Mouse (Mus musculus) myocyte (in vitro differentiated cells): ENCODE measurements around the gene Hist2h2bb. TPM values are rescaled to one million over a fixed set of nuclear protein-coding genes. Genes with fewer than 3 reads are reported as not detected.

Experiments used
- H3K27me3 ChIP-seq: one replicate; pipeline ENCODE4 v1.6.1; 2011; ENCODE audit not compliant: control insufficient read depth, insufficient read depth, insufficient read length
- H3K36me3 ChIP-seq: one replicate; pipeline ENCODE4 v1.6.1; 2011; ENCODE audit not compliant: control insufficient read depth, insufficient read depth
- H3K4me2 ChIP-seq: one replicate; pipeline ENCODE4 v1.6.1; 2011; ENCODE audit warnings: low read depth, control low read depth
- H3K4me3 ChIP-seq: one replicate; pipeline ENCODE4 v1.5.1; 2011; ENCODE audit warnings: mild to moderate bottlenecking, control low read depth, moderate library complexity
- H3K79me2 ChIP-seq: one replicate; pipeline ENCODE4 v1.6.1; 2011; ENCODE audit not compliant: control insufficient read depth, insufficient read depth
- H3ac ChIP-seq: one replicate; pipeline ENCODE4 v1.6.1; 2011; ENCODE audit not compliant: control insufficient read depth, insufficient read length
- CEBPB ChIP-seq: IDR thresholded peaks from 2 replicates; pipeline ENCODE4 v1.6.1; 2011; ENCODE audit warnings: mild to moderate bottlenecking, moderate library complexity; ENCODE audit not compliant: poor library complexity, insufficient read depth, severe bottlenecking
- E2F4 ChIP-seq: IDR thresholded peaks from one replicate; pipeline ENCODE4 v1.6.1; 2011; ENCODE audit warnings: mild to moderate bottlenecking, control low read depth, moderate library complexity; ENCODE audit not compliant: insufficient read depth
- MAX ChIP-seq: IDR thresholded peaks from one replicate; pipeline ENCODE4 v1.6.1; 2011; ENCODE audit warnings: low read depth, mild to moderate bottlenecking, control low read depth
- MYOD1 ChIP-seq, 3 experiments: IDR thresholded peaks; one replicate each; pipeline ENCODE4 v1.6.1; 2011; ENCODE audit warnings: control low read depth in 2 of 3, low read depth in 2 of 3, mild to moderate bottlenecking in 2 of 3, moderate library complexity in 1 of 3; ENCODE audit not compliant: insufficient read length in 2 of 3, control insufficient read depth in 1 of 3
- MYOG ChIP-seq, 3 experiments: IDR thresholded peaks; one replicate each; pipeline ENCODE4 v1.6.1; 2011; ENCODE audit warnings: control low read depth in 2 of 3, low read depth in 2 of 3, mild to moderate bottlenecking in 2 of 3; ENCODE audit not compliant: insufficient read length in 2 of 3, control insufficient read depth in 1 of 3, insufficient read depth in 1 of 3
- POLR2A ChIP-seq: IDR thresholded peaks from one replicate; pipeline ENCODE4 v1.6.1; 2011; ENCODE audit warnings: low read depth, mild to moderate bottlenecking, control low read depth, moderate library complexity; ENCODE audit not compliant: insufficient read length
- POLR2AphosphoS2 ChIP-seq: IDR thresholded peaks from one replicate; pipeline ENCODE4 v1.6.1; 2011; ENCODE audit warnings: low read depth, control low read depth; ENCODE audit not compliant: insufficient read length
- REST ChIP-seq: IDR thresholded peaks from one replicate; pipeline ENCODE4 v1.6.1; 2011; ENCODE audit warnings: mild to moderate bottlenecking, control low read depth, moderate library complexity; ENCODE audit not compliant: insufficient read depth, insufficient read length
- SRF ChIP-seq: IDR thresholded peaks from one replicate; pipeline ENCODE4 v1.6.1; 2011; ENCODE audit warnings: low read depth; ENCODE audit not compliant: control insufficient read depth, insufficient read length
- TCF12 ChIP-seq: IDR thresholded peaks from one replicate; pipeline ENCODE4 v1.6.1; 2011; ENCODE audit warnings: mild to moderate bottlenecking, control low read depth; ENCODE audit not compliant: poor library complexity, insufficient read depth, severe bottlenecking
- TCF3 ChIP-seq: IDR thresholded peaks from one replicate; pipeline ENCODE4 v1.6.1; 2011; ENCODE audit warnings: low read depth, control low read depth; ENCODE audit not compliant: insufficient read length
- USF1 ChIP-seq: IDR thresholded peaks from one replicate; pipeline ENCODE4 v1.6.1; 2011; ENCODE audit warnings: low read depth, mild to moderate bottlenecking, control low read depth, moderate library complexity
- polyA plus RNA-seq: library from polyadenylated mRNA; unstranded; fragments of >200 nt; fragmentation: generic; extraction: Trizol; gene quantifications from one replicate; pipeline ENCODE4 v1.2.1, GENCODE M21; 2012; ENCODE audit warnings: missing spikeins

Hist2h2bb gene
- polyA plus RNA-seq, 1 experiment: 3.7 TPM

DNA sequence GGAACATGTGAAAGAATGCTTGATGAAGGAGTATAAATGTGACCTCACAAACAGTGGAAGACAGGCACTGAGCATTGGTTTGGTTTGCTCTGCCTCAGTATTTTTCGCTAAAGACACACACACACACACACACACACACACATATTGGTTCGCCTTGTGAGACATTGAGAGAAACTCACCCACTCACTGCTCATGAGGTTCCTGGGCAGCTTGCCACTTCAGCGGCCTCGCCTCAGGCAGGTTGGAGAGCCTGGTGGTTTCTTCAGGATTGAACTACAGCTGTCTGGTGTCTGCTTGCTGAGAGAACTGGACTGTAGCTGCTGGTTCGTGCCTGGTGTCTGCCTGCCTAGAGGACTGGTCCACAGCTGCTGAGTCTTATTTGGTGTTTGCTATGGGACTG, 9.3 kb upstream of the Hist2h2bb start:
- TF ChIP-seq REST (no peak), MYOG (IDR thresholded peaks at IDR 0.05; ENCODE audit: control insufficient read depth in 1 of 3, insufficient read depth in 1 of 3, insufficient read length in 2 of 3, low read depth in 2 of 3) (no peak), E2F4 (no peak), CEBPB (no peak), MAX (no peak), TCF12 (no peak), MYOD1 (IDR thresholded peaks at IDR 0.05; ENCODE audit: control insufficient read depth in 1 of 3, insufficient read length in 2 of 3, low read depth in 2 of 3) (no peak), POLR2AphosphoS2 (no peak), SRF (no peak), TCF3 (no peak), USF1 (no peak), POLR2A (no peak)
- no peak overlapping the region for H3K4me2 ChIP-seq

DNA sequence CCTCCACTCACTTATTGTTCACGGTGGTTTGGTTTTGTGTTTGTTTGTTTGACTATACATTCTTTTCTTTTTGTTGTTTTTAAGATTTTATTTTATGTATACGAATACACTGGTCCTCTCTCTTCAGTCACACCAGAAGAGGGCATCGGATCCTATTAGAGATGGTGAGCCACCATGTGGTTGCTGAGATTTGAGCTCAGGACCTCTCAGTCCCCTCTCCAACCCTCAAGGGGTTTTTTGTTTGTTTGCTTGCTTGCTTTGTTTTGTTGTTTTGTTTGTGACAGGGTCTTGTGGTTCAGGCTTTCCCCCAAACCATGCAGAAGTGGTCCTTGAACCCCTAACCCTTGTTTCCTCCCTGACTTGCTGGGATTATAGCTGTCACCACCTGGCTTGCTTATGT, 7.9 kb upstream of the Hist2h2bb start:
- Histone ChIP-seq H3K4me3 (peak overlapping the region; percentile 47), H3ac (no peak overlapping the region), H3K36me3 (no peaks in the 10 kb centered on the region), H3K27me3 (no peaks in the 10 kb centered on the region), H3K4me2 (peak overlapping the region; percentile 87), H3K79me2 (no peaks in the 10 kb centered on the region)
- TF ChIP-seq USF1 (no peak), TCF3 (no peak), POLR2AphosphoS2 (no peak), POLR2A (no peak), REST (no peak), TCF12 (no peak), MAX (no peak)

More for the DNA sequence above, 9.3 kb upstream of the Hist2h2bb start:
- Histone ChIP-seq H3K36me3 (no peaks in the 10 kb centered on the region), H3K79me2 (no peaks in the 10 kb centered on the region), H3ac (no peak overlapping the region), H3K4me3 (no peak overlapping the region), H3K27me3 (no peaks in the 10 kb centered on the region)

- H3K79me2 ChIP-seq: no peaks in the 10 kb centered on the region
- no peaks in the 10 kb centered on the region for H3K27me3 ChIP-seq
- peak overlapping the region; percentile 47 for H3K4me3 ChIP-seq
- TF ChIP-seq CEBPB (no peak), POLR2AphosphoS2 (peak; percentile 82), POLR2A (peak; percentile 65)
- H3K36me3 ChIP-seq: no peaks in the 10 kb centered on the region
- peak overlapping the region; percentile 62 for H3ac ChIP-seq
- H3K4me2 ChIP-seq: peak overlapping the region; percentile 87
Measured at GRCm38 (mm10) chr3:96262216-96262875, 7.2 kb upstream of the Hist2h2bb start.

- Histone ChIP-seq H3K27me3 (no peaks in the 10 kb centered on the region), H3ac (peak within 1 kb of the TSS; percentile 62), H3K4me2 (peak within 1 kb of the TSS; percentile 87), H3K4me3 (peak within 1 kb of the TSS; percentile 47), H3K79me2 (no peaks in the 10 kb centered on the region), H3K36me3 (no peaks in the 10 kb centered on the region)
- TF ChIP-seq MYOG (IDR thresholded peaks at IDR 0.05; ENCODE audit: control insufficient read depth in 1 of 3, insufficient read depth in 1 of 3, insufficient read length in 2 of 3, low read depth in 2 of 3) (peak; percentile 19 to 43 (median 37)), SRF (peak; percentile 42), REST (peak; percentile 26), E2F4 (peak; percentile 93), TCF12 (no peak), MYOD1 (IDR thresholded peaks at IDR 0.05; ENCODE audit: control insufficient read depth in 1 of 3, insufficient read length in 2 of 3, low read depth in 2 of 3) (peak in 2 of 3 experiments; percentile 32 to 38), USF1 (no peak), POLR2AphosphoS2 (peak; percentile 100), POLR2A (peak; percentile 94), MAX (no peak), TCF3 (no peak), CEBPB (peak; percentile 96)
Measured at GRCm38 (mm10) chr3:96262979-96263550, 6.5 kb upstream of the Hist2h2bb start, which contains the start of gene Hist2h4. TSS of gene Hist2h4 (minus strand) at chr3:96263311.
